Mouse (Mus musculus): ENCODE measurements around the gene Cyp4f39. TPM values are rescaled to one million over a fixed set of nuclear protein-coding genes. Genes with fewer than 3 reads are reported as not detected.
"Not testable (repeated sequence)": the region's sequence is repeated elsewhere in the genome, so short reads cannot be mapped to it uniquely, and the experiment has no call there.

The Cyp4f39 gene
- polyA plus RNA-seq, 1 experiment from 2014 or later, result 0.62 TPM

DNA sequence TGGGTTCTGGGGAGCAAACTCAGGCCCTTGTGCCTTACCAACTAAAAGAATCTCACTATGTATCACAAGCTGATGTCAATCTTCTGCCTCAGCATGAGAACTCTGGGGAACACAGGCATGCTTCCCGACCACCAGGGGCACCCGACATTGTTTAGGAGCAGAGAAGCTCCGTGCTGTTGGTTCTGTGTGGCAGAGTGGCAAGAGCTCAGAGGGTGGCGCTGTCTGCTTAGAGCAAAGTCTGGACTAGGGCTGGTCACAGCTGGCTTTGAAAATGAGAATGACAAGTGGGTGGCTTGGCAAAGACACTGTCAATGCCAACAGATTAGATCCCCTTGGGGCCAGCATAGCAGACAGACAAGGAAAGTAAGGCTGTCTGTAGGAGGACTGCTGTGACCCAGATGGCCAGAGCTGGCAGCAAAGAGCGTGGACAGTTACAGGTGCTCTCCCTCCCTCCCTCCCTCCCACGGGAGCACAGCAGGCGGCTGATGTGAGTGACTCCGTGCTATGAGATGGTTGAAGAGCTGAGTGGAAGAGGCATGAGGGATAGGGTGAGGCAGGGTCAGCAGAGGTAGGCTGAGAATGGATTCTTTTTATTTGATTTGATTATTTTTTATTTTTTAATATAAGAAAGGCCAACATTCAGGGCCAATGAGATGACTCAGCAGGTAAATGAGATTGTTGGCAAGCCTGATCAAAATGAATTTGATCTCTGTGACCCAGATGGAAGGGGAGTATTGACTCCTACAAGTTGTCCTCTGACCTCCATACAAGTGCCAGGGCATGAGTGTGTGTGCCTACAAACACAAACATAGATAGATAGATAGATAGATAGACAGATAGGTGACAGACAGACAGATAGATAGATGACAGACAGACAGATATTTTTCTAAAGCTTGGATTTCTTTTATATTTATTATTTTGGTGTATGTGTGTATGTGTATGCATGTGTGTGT is 27.3 kb downstream of the Cyp4f39 start:
- Histone ChIP-seq H3K27me3 (replicated peaks; ENCODE audit: control insufficient read depth, insufficient read depth, low read length) (peaks cover 21% of the 10 kb centered on the region), H3K9ac (ENCODE audit: low read length) (no peak overlapping the region), H3K4me3 (ENCODE audit: low read depth, low read length) (no peak overlapping the region), H3K36me3 (ENCODE audit: control insufficient read depth, insufficient read depth, low read length) (no peaks in the 10 kb centered on the region), H3K27ac (ENCODE audit: low read depth) (no peak overlapping the region), H3K4me1 (replicated peaks; ENCODE audit: control insufficient read depth, insufficient read depth, low read length) (no peaks in the 10 kb centered on the region), H3K9me3 (ENCODE audit: control insufficient read depth, low read length) (no peaks in the 10 kb centered on the region), H3K4me2 (ENCODE audit: low read length) (no peak overlapping the region)
- DNase-seq (ENCODE audit: low spot score), result no peak
- no peak for ATAC-seq (replicated peaks; ENCODE audit: low FRiP score, low TSS enrichment, low read depth)
- WGBS, result 12% methylated on average over 8 of the region's 8 CpGs

DNA sequence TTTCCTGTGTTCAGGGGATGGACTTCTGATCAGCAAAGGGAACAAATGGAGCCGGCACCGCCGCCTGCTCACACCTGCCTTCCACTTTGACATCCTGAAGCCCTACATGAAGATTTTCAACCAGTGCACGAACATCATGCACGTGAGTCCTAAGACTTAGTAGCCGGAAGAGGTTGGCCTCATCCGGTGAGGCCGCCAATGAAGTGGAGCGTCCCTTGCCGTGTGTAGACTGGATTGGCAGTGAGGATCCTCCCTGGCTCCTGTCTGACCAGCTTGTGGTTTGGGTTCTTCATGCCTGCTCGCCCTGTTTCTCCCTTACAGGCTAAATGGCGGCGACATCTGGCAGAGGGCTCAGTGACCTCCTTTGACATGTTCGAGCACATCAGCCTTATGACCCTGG is 29.2 kb downstream of the Cyp4f39 start:
- ATAC-seq (replicated peaks; ENCODE audit: low FRiP score, low TSS enrichment, low read depth) (no peak), DNase-seq (ENCODE audit: low spot score) (no peak)
- Histone ChIP-seq H3K36me3 (ENCODE audit: control insufficient read depth, insufficient read depth, low read length) (no peaks in the 10 kb centered on the region), H3K9me3 (ENCODE audit: control insufficient read depth, low read length) (no peaks in the 10 kb centered on the region), H3K4me2 (ENCODE audit: low read length) (no peak overlapping the region), H3K4me1 (replicated peaks; ENCODE audit: control insufficient read depth, insufficient read depth, low read length) (no peaks in the 10 kb centered on the region), H3K27ac (ENCODE audit: low read depth) (no peak overlapping the region), H3K27me3 (replicated peaks; ENCODE audit: control insufficient read depth, insufficient read depth, low read length) (peaks cover 21% of the 10 kb centered on the region), H3K4me3 (ENCODE audit: low read depth, low read length) (no peak overlapping the region), H3K9ac (ENCODE audit: low read length) (no peak overlapping the region)
- WGBS, result 70% methylated on average over 14 of the region's 14 CpGs

DNA sequence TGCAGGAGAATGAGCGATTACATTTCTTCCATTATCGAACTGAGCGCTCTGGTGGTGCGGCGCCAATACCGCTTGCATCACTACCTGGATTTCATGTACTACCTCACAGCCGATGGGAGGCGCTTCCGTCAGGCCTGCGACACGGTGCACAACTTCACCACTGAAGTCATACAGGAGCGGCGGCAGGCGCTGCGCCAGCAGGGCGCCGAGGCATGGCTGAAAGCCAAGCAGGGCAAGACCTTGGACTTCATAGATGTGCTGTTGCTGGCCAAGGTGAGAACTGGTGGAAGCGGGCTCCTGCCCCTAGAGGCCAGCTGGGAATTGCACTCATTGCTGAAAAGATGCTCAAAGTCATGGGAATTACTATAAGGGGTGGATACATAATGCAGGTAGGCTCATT is 30.7 kb downstream of the Cyp4f39 start:
- peak; percentile 62 for ATAC-seq (replicated peaks; ENCODE audit: low FRiP score, low TSS enrichment, low read depth)
- no peak overlapping the region for H3K4me3 ChIP-seq (ENCODE audit: low read depth, low read length)

DNA sequence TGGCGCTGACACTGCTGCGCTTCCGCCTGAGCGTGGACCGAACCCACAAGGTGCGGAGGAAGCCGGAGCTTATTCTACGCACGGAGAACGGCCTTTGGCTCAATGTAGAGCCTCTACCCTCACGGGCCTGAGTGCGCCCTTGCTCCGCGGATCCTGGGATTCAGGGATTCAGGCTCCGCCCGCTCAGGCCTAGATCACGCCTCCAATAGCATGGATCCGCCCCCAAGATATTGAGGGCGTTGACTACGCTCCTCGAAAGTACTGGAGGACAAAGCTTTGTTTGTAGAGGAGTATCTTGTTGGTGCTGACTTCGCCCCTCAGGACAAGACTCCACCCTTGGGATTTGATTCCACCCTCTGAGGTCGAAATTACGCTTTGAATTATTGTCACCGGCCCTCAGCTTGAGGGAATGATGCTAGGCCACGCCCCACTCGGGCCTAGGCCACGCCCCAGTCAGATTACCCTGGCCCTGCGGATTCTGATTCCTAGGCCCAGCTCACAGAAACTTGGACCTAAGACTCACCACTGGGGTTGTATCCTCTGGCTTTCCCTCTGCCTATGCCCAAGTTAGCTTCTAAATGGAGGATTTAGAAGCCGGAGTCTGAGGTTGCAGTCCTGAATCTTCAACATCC is 39.9 kb downstream of the Cyp4f39 start:
- no peaks in the 10 kb centered on the region for H3K4me1 ChIP-seq (replicated peaks; ENCODE audit: control insufficient read depth, insufficient read depth, low read length)
- H3K27ac ChIP-seq (ENCODE audit: low read depth), result no peak overlapping the region
- H3K4me3 ChIP-seq (ENCODE audit: low read depth, low read length), result peak overlapping the region; percentile 23
- ATAC-seq (replicated peaks; ENCODE audit: low FRiP score, low TSS enrichment, low read depth) (peak; percentile 87), DNase-seq (ENCODE audit: low spot score) (peak; percentile 73)
- peak overlapping the region; percentile 11; the same call in 1 of the 2 replicates for H3K9ac ChIP-seq (ENCODE audit: low read length)
- no peaks in the 10 kb centered on the region for H3K36me3 ChIP-seq (ENCODE audit: control insufficient read depth, insufficient read depth, low read length)
- H3K27me3 ChIP-seq (replicated peaks; ENCODE audit: control insufficient read depth, insufficient read depth, low read length), result no peaks in the 10 kb centered on the region
- WGBS, result 10% methylated on average over 30 of the region's 30 CpGs
- H3K4me2 ChIP-seq (ENCODE audit: low read length), result peak overlapping the region; percentile 54
- H3K9me3 ChIP-seq (ENCODE audit: control insufficient read depth, low read length), result no peaks in the 10 kb centered on the region

More for the DNA sequence above, 30.7 kb downstream of the Cyp4f39 start:
- H3K27me3 ChIP-seq (replicated peaks; ENCODE audit: control insufficient read depth, insufficient read depth, low read length), result peaks cover 21% of the 10 kb centered on the region
- DNase-seq (ENCODE audit: low spot score), result peak; percentile 81
- H3K4me2 ChIP-seq (ENCODE audit: low read length), result peak overlapping the region; percentile 37
- no peaks in the 10 kb centered on the region for H3K4me1 ChIP-seq (replicated peaks; ENCODE audit: control insufficient read depth, insufficient read depth, low read length)
- no peaks in the 10 kb centered on the region for H3K36me3 ChIP-seq (ENCODE audit: control insufficient read depth, insufficient read depth, low read length)
- no peak overlapping the region for H3K9ac ChIP-seq (ENCODE audit: low read length)
- WGBS, result 19% methylated on average over 18 of the region's 18 CpGs
- no peak overlapping the region for H3K27ac ChIP-seq (ENCODE audit: low read depth)
- no peaks in the 10 kb centered on the region for H3K9me3 ChIP-seq (ENCODE audit: control insufficient read depth, low read length)

DNA sequence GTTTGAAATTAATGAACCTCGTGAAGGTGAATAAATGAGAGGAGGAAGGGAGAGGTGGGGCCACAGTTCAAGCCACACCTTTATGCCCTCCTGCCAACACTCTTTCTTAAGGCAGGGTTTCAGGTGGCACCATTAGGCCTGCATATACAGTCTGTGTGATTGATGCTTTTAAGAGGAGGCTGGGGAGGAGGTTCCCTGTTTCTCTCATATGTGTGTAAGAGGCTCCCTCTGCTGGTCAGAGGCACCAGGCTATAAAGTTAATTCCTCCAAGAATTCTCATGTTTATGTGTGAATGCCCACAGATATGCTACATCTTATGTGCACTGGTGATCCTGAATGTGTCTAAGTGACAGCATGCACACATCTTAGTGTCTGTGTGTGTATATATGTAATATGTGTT is 42.1 kb downstream of the Cyp4f39 start:
- no peak overlapping the region for H3K4me3 ChIP-seq (ENCODE audit: low read depth, low read length)
- H3K4me2 ChIP-seq (ENCODE audit: low read length), result no peak overlapping the region
- H3K9me3 ChIP-seq (ENCODE audit: control insufficient read depth, low read length), result no peaks in the 10 kb centered on the region
- no peaks in the 10 kb centered on the region for H3K36me3 ChIP-seq (ENCODE audit: control insufficient read depth, insufficient read depth, low read length)
- H3K27me3 ChIP-seq (replicated peaks; ENCODE audit: control insufficient read depth, insufficient read depth, low read length), result no peaks in the 10 kb centered on the region
- WGBS, result 39% methylated on average over 1 of the region's 1 CpGs
- DNase-seq (ENCODE audit: low spot score), result peak; percentile 79
- no peak overlapping the region for H3K27ac ChIP-seq (ENCODE audit: low read depth)
- ATAC-seq (replicated peaks; ENCODE audit: low FRiP score, low TSS enrichment, low read depth), result 0 out of 2 replicates have a peak, but pooled peaks have one; percentile 64
- H3K9ac ChIP-seq (ENCODE audit: low read length), result no peak overlapping the region
- no peaks in the 10 kb centered on the region for H3K4me1 ChIP-seq (replicated peaks; ENCODE audit: control insufficient read depth, insufficient read depth, low read length)

DNA sequence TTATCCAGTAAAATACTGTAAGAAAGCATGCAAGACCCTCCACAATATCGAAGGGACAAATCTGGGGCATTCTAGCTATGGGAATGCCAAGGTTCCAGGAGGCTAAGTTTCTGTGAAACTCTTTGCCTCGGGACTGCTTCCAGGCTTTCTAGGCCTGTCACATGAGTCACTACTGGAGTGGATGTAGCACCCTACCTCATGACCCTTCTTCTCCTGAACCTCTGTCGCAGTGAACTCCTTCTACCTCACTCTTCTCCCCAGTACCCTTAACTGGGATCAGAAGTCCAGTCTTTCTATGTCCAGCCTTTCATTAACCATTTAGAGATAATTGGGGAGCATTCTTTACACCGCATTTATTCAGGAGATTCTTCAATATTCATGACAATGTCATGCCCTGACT is 48.0 kb downstream of the Cyp4f39 start:
- 95% methylated on average over 4 of the region's 4 CpGs for WGBS
- H3K27ac ChIP-seq (ENCODE audit: low read depth); H3K4me2 ChIP-seq (ENCODE audit: low read length): not testable (repeated sequence)

DNA sequence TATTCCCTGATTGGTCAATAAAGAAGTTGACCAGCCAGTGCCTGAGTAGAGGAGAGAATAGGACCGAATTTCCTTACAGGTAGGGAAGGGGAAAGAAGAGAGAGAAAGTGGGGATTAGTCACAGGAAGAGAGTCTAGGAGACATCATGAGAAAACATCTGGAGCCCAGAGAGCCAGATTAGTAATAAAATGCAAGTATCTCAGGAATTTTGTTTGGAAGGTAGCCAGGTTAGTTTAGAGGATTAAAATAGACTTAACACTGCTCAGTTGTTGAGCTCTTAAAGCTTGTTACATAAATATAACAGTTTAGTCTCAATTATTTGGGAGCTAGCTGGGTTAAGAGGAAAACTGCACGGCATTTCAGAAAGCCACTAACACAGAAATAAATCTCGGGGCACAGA is 48.5 kb downstream of the Cyp4f39 start:
- no peaks in the 10 kb centered on the region for H3K9me3 ChIP-seq (ENCODE audit: control insufficient read depth, low read length)
- H3K4me3 ChIP-seq (ENCODE audit: low read depth, low read length), result no peak overlapping the region
- no peaks in the 10 kb centered on the region for H3K36me3 ChIP-seq (ENCODE audit: control insufficient read depth, insufficient read depth, low read length)
- H3K4me2 ChIP-seq (ENCODE audit: low read length), result no peak overlapping the region
- peaks cover 8% of the 10 kb centered on the region for H3K4me1 ChIP-seq (replicated peaks; ENCODE audit: control insufficient read depth, insufficient read depth, low read length)
- no peak overlapping the region for H3K27ac ChIP-seq (ENCODE audit: low read depth)
- DNase-seq (ENCODE audit: low spot score) (no peak), ATAC-seq (replicated peaks; ENCODE audit: low FRiP score, low TSS enrichment, low read depth) (no peak)
- no peak overlapping the region for H3K9ac ChIP-seq (ENCODE audit: low read length)
- WGBS, result 67% methylated on average over 3 of the region's 3 CpGs
- H3K27me3 ChIP-seq (replicated peaks; ENCODE audit: control insufficient read depth, insufficient read depth, low read length), result no peaks in the 10 kb centered on the region

More for the DNA sequence above, 48.0 kb downstream of the Cyp4f39 start:
- not testable (repeated sequence) for H3K27me3 ChIP-seq (replicated peaks; ENCODE audit: control insufficient read depth, insufficient read depth, low read length); DNase-seq (ENCODE audit: low spot score); H3K9ac ChIP-seq (ENCODE audit: low read length); H3K36me3 ChIP-seq (ENCODE audit: control insufficient read depth, insufficient read depth, low read length); H3K9me3 ChIP-seq (ENCODE audit: control insufficient read depth, low read length); ATAC-seq (replicated peaks; ENCODE audit: low FRiP score, low TSS enrichment, low read depth); H3K4me1 ChIP-seq (replicated peaks; ENCODE audit: control insufficient read depth, insufficient read depth, low read length); H3K4me3 ChIP-seq (ENCODE audit: low read depth, low read length)

DNA sequence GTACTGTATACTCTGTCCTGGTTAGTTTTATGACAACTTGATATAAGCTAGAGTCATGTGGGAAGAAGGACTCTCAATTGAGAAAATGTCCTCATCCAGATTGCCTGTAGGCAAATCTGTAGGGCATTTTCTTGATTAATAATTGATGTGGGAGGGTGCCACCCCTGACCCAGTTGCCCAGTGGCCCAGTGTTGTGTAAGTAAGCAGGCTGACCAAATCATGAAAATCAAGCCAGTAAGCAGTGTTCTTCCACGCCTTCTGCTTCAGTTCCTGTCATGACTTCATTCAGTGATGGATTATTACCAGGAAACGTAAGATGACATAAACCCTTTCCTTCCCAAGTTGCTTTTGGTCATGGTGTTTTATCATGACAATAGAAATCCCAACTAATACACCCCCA is 50.6 kb downstream of the Cyp4f39 start:
- Histone ChIP-seq H3K9ac (ENCODE audit: low read length) (no peak overlapping the region), H3K4me3 (ENCODE audit: low read depth, low read length) (no peak overlapping the region), H3K27me3 (replicated peaks; ENCODE audit: control insufficient read depth, insufficient read depth, low read length) (no peaks in the 10 kb centered on the region), H3K4me2 (ENCODE audit: low read length) (no peak overlapping the region), H3K36me3 (ENCODE audit: control insufficient read depth, insufficient read depth, low read length) (no peaks in the 10 kb centered on the region), H3K9me3 (ENCODE audit: control insufficient read depth, low read length) (no peaks in the 10 kb centered on the region), H3K27ac (ENCODE audit: low read depth) (no peak overlapping the region), H3K4me1 (replicated peaks; ENCODE audit: control insufficient read depth, insufficient read depth, low read length) (peaks cover 12% of the 10 kb centered on the region)
- DNase-seq (ENCODE audit: low spot score) (no peak), ATAC-seq (replicated peaks; ENCODE audit: low FRiP score, low TSS enrichment, low read depth) (no peak)
- 58% methylated on average over 2 of the region's 2 CpGs for WGBS

Measured in intestine, embryonic 14.5 days (tissue).